Mouse (Mus musculus): ENCODE data around the gene Tcf20.

DNA sequence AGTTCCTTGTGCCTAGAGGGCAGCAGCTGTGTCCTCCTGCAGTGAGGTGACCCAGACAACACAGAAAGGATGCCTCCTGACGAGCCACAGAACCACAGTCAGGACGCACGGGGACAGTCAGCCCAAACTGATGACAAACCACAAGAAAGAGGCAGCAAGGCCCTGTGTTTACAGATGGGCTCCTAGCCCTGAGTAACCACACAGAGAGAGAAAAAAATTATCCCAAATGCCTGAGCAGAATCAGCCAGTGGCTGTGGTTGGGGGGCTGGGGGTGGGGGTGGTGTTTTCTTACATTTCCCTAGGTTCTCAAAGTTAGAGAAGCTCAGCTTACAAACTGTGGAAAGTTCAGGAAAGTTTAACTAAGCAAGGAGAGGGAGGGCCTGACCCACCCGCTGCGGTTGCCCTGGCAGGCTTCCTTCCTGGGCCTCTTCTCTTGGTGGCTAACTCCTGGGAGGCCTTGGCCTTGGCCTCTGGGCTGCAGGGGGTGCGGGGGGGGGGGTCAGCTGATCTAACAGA is 18.4 kb downstream of the Tcf20 start:
- no peak for TF ChIP-seq POLR2A (IDR thresholded peaks at IDR 0.05; ENCODE audit: extremely low read depth, insufficient read depth, low read length)
- no peak for TF ChIP-seq CTCF (IDR thresholded peaks at IDR 0.05; ENCODE audit: extremely low read depth, insufficient read depth, low read length)
